Mouse (Mus musculus): ENCODE results near the gene Sf3b6.

DNA sequence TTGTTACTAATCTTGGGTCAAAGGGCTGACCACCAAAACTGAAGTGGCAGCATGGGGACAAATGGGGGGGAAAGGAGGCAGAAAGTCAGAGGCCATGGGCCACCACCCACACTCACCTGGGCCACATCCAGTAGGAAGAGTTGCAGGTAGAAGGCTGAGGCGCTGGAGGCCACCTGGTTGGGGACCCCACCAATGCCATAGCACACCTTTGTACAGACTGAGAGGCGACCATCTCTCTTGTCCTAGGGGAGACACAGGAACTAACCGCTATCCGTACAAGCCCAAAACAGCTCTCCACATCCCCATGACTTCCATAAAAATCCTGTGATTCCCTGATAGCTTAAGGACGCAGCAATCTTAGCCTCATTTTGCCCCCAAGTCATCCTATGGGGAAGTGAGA lies 53.9 kb downstream of the Sf3b6 start:
- TF ChIP-seq CTCF (IDR thresholded peaks at IDR 0.05; ENCODE audit: borderline replicate concordance, control insufficient read depth, extremely low read depth, insufficient read depth, low read length, poor library complexity), result no peak
- TF ChIP-seq POLR2A (IDR thresholded peaks at IDR 0.05; ENCODE audit: control insufficient read depth, extremely low read depth, insufficient read depth, low read length, poor library complexity), result no peak
